Mouse (Mus musculus) C2C12 (cell line): ENCODE data around the gene 1700021F05Rik. TPM values are rescaled to one million over a fixed set of nuclear protein-coding genes. Genes with fewer than 3 reads are reported as not detected.

Experiments
- H3K27me3 ChIP-seq: one replicate; pipeline ENCODE4 v1.6.1; 2011; ENCODE audit not compliant: control insufficient read depth, insufficient read depth, insufficient read length
- H3K36me3 ChIP-seq: one replicate; pipeline ENCODE4 v1.6.1; 2011; ENCODE audit not compliant: control insufficient read depth, insufficient read depth
- H3K4me3 ChIP-seq: one replicate; pipeline ENCODE4 v1.5.1; 2011; ENCODE audit warnings: mild to moderate bottlenecking, control low read depth; ENCODE audit not compliant: poor library complexity, insufficient read depth, severe bottlenecking
- H3K79me2 ChIP-seq: one replicate; pipeline ENCODE4 v1.6.1; 2011; ENCODE audit not compliant: control insufficient read depth, insufficient read depth
- H3K79me3 ChIP-seq: one replicate; pipeline ENCODE4 v1.6.1; 2011; ENCODE audit warnings: low read depth, control low read depth
- H3ac ChIP-seq: one replicate; pipeline ENCODE3; 2011; ENCODE audit warnings: low read depth; ENCODE audit not compliant: control insufficient read depth, insufficient read length
- CEBPB ChIP-seq: IDR thresholded peaks from one replicate; pipeline ENCODE4 v1.6.1; 2011; ENCODE audit warnings: low read depth, mild to moderate bottlenecking, control low read depth, moderate library complexity
- CTCF ChIP-seq: IDR thresholded peaks from one replicate; pipeline ENCODE4 v1.5.1; 2011; ENCODE audit not compliant: control insufficient read depth, insufficient read depth, insufficient read length
- FOSL1 ChIP-seq: IDR thresholded peaks from one replicate; pipeline ENCODE4 v1.8.0; 2011; ENCODE audit warnings: mild to moderate bottlenecking, low read length; ENCODE audit not compliant: poor library complexity, insufficient read depth, severe bottlenecking
- MAX ChIP-seq: IDR thresholded peaks from one replicate; pipeline ENCODE4 v1.6.1; 2011; ENCODE audit warnings: mild to moderate bottlenecking, control low read depth
- MYOD1 ChIP-seq: IDR thresholded peaks from one replicate; pipeline ENCODE4 v1.6.1; 2011; ENCODE audit warnings: low read depth; ENCODE audit not compliant: control insufficient read depth, insufficient read length
- MYOG ChIP-seq: IDR thresholded peaks from one replicate; pipeline ENCODE4 v1.6.1; 2011; ENCODE audit not compliant: control insufficient read depth, insufficient read length; ENCODE audit errors: extremely low read depth
- USF1 ChIP-seq: IDR thresholded peaks from one replicate; pipeline ENCODE4 v1.6.1; 2011; ENCODE audit warnings: low read depth, mild to moderate bottlenecking, control low read depth, moderate library complexity
- polyA plus RNA-seq: library from polyadenylated mRNA; unstranded; fragments of >200 nt; fragmentation: generic; extraction: Trizol; gene quantifications from one replicate; pipeline ENCODE4 v1.2.1, GENCODE M21; 2012; ENCODE audit warnings: missing spikeins

The 1700021F05Rik gene
- polyA plus RNA-seq, 1 experiment = 28.2 TPM

DNA sequence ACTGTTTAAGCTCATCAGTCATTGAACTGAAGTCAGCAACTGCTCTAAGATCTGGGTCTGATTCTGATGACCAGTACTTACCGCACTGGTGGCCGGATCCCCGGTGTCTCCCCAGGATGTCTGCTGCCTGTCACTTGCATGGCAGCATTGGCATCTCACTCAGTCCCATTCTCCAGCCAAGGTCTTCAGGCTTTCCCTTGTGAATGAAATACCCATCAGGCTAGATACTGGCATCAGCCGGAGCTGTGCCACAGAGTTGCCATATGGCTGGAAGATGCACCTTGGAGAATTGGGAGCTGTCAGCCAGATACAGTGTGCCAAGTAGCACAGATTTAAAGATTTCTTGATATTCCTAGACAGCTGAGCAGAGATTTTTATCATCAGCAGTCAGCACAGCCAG is 38.2 kb downstream of the 1700021F05Rik start:
- Histone ChIP-seq H3ac (no peak overlapping the region), H3K27me3 (no peaks in the 10 kb centered on the region), H3K4me3 (no peak overlapping the region), H3K79me2 (no peaks in the 10 kb centered on the region), H3K36me3 (peaks cover 10% of the 10 kb centered on the region), H3K79me3 (no peaks in the 10 kb centered on the region)
- no peak for TF ChIP-seq CEBPB

DNA sequence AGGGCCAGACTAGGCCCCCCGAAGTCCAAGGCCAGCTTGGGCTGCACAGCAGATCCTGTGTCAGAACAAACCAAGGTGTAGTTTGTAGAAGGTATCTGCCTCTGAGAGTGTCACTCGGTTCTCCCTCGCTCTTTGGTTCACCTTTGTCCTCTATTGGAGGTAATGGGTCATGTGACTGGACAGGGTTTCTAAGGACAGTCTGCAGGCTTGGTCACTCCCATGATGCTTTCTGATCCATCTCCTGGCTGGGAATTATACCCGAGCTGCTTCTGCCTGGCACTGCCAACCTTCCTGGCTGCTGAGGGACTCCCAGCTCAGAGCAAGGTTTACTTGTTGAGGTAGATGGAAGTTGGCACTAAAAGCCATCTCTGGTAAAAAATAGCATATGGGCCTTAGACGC is 49.9 kb downstream of the 1700021F05Rik start:
- Histone ChIP-seq H3K27me3 (no peaks in the 10 kb centered on the region), H3K79me2 (peaks cover 72% of the 10 kb centered on the region), H3K36me3 (peaks cover 16% of the 10 kb centered on the region), H3K79me3 (peaks cover 23% of the 10 kb centered on the region), H3K4me3 (no peak overlapping the region), H3ac (no peak overlapping the region)
- no peak for TF ChIP-seq FOSL1
- no peak for TF ChIP-seq MAX
- no peak for TF ChIP-seq MYOG
- no peak for TF ChIP-seq MYOD1
- no peak for TF ChIP-seq CEBPB
- no peak for TF ChIP-seq USF1
- TF ChIP-seq CTCF = no peak

DNA sequence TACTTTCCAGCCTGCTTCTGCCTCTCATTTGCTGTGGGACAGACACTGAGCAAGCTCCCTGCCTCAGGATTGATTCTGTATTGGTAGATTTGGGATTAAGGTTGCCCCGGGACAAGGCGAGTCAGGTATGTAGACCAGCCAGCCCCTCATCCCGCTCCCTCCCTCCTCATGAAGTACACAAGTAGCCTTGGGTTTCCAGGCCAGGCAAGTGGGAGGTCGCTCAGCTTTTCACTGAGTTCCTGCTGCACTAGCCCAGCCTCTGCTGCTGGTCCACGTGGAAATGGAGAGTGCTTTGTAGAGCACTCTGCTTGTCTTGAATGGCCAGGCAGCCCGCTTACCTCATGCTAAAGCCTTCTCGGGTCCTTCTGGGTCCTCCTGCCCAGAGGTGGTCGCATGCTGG is 50.8 kb downstream of the 1700021F05Rik start:
- TF ChIP-seq MAX (no peak), FOSL1 (no peak), MYOD1 (no peak), CTCF (no peak), CEBPB (no peak), USF1 (no peak), MYOG (no peak)
- peaks cover 80% of the 10 kb centered on the region for H3K79me2 ChIP-seq
- no peak overlapping the region for H3K4me3 ChIP-seq
- peaks cover 31% of the 10 kb centered on the region for H3K79me3 ChIP-seq
- H3K27me3 ChIP-seq = no peaks in the 10 kb centered on the region
- no peak overlapping the region for H3ac ChIP-seq
- H3K36me3 ChIP-seq = peaks cover 12% of the 10 kb centered on the region

DNA sequence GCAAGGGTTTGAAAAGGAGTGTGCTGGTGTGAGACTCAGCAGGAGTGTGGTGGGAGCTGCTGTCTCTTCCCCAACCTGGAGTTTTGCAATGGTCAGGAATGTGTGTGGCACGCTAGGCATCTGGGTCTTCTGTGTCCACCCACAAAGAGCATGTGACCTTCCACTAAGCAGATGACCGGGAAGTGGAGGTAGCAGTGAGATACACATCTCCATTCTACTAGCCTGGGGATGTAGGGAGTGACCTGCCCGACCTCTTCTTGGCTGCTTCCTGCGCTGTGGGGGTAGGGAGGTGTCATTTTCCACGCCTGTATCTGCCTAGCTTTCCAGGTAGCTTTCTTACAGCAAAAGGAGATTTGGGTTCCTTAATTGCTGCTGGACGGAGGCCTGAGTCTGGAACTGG is 51.2 kb downstream of the 1700021F05Rik start:
- Histone ChIP-seq H3K4me3 (no peak overlapping the region), H3K79me2 (peaks cover 85% of the 10 kb centered on the region), H3K36me3 (peaks cover 8% of the 10 kb centered on the region), H3K27me3 (no peaks in the 10 kb centered on the region), H3ac (no peak overlapping the region), H3K79me3 (peaks cover 34% of the 10 kb centered on the region)
- no peak for TF ChIP-seq FOSL1
- TF ChIP-seq MAX = no peak
- TF ChIP-seq USF1 = no peak
- TF ChIP-seq MYOD1 = no peak
- TF ChIP-seq CEBPB = no peak
- TF ChIP-seq CTCF = no peak
- no peak for TF ChIP-seq MYOG

DNA sequence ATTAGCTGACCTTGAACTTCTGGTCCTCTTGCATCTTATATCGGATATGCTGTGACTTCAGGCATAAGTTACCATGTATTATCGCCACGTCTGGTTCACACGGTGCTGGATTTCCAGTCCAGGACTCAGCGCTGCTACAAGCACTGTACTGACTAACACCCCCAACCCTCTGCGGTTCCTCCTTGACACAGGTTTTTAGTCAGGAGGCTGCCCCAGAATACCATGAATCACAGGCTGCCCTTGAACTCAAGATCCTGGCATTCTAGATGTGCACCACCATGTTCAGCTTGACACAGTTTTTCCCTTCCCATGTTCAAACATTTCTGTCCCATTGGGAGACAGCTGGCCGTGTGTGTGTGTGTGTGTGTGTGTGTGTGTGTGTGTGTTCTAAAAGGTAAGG is 51.7 kb downstream of the 1700021F05Rik start:
- peaks cover 89% of the 10 kb centered on the region for H3K79me2 ChIP-seq
- peaks cover 38% of the 10 kb centered on the region for H3K79me3 ChIP-seq
- no peaks in the 10 kb centered on the region for H3K27me3 ChIP-seq
- TF ChIP-seq FOSL1 (no peak), MYOG (no peak), CTCF (no peak), CEBPB (no peak), MYOD1 (no peak)
- H3ac ChIP-seq = no peak overlapping the region
- H3K4me3 ChIP-seq = no peak overlapping the region
- peaks cover 4% of the 10 kb centered on the region for H3K36me3 ChIP-seq

DNA sequence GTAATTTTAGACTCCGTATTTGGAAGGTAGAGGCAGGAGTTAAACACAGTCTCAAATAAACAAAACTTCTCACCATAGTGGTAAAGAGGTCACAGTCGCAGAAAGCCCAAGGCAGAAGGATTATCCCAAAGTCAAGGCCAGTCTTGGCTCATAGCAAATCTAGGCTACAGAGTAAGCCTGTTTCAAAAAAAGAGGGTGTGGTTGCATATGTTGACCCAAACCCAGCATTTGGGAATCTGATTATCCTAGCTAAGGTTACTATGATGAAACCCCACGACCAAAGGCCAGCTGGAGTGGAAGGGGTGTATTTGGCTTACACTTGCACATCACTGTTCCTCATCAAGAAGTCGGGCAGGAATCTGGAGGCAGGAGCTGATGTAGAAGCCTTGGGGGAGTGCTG is 52.5 kb downstream of the 1700021F05Rik start:
- Histone ChIP-seq H3K36me3 (no peaks in the 10 kb centered on the region), H3K79me3 (peaks cover 46% of the 10 kb centered on the region), H3ac (no peak overlapping the region), H3K4me3 (no peak overlapping the region), H3K27me3 (no peaks in the 10 kb centered on the region), H3K79me2 (peaks cover 96% of the 10 kb centered on the region)
- TF ChIP-seq MYOG = no peak
